11 mouse cellular contexts compared by ENCODE assay signal in genomic region chr13:59453582-59453981, GRCm38 (mm10).
DNase-seq lines count a peak whose midpoint lies in the region; ATAC-seq and TF ChIP-seq lines count a peak whose summit lies in the region.
"Had no signal": no experiment of that assay in that cellular context is flagged by ENCODE, and none has a peak within 500 bp of the region (broad histone marks: within the 10 kb centered on the region; RNA-seq: fewer than 3 reads in every experiment).

No protein-coding gene starts in this region.

- 70% methylated on average over 6 of the region's 6 CpGs for WGBS in forebrain, embryonic 13.5 days
- 64% methylated on average over 6 of the region's 6 CpGs for WGBS in forebrain, postnatal 0 days
- WGBS in liver, adult 2 months, result 24% methylated on average over 6 of the region's 6 CpGs

- peak overlapping the region; percentile 31; the same call in 1 of the 2 replicates for H3K27ac ChIP-seq in forebrain, embryonic 13.5 days
- no peak overlapping the region for H3K27ac ChIP-seq in forebrain, postnatal 0 days (ENCODE audit: low read depth, low read length)
- H3K27ac ChIP-seq in liver, adult 2 months (replicated peaks; ENCODE audit: insufficient read depth, low read depth, low read length), result peak overlapping the region; percentile 87
- H3K27ac ChIP-seq: macrophage had no signal

- ATAC-seq in forebrain, embryonic 13.5 days, result no peak
- no peak for ATAC-seq in forebrain, postnatal 0 days

- 0 out of 2 replicates have a peak, but pooled peaks cover 5% of the 10 kb centered on the region for H3K4me1 ChIP-seq in forebrain, embryonic 13.5 days
- H3K4me1 ChIP-seq in forebrain, postnatal 0 days (ENCODE audit: insufficient read depth), result 0 out of 2 replicates have a peak, but pooled peaks cover 5% of the 10 kb centered on the region
- H3K4me1 ChIP-seq in liver, adult 2 months (ENCODE audit: control insufficient read depth, insufficient read depth, low read length), result peaks cover 21% of the 10 kb centered on the region

- TF ChIP-seq CTCF in forebrain, postnatal 0 days (IDR thresholded peaks at IDR 0.05; ENCODE audit: low read depth), result no peak
- TF ChIP-seq CTCF in liver, adult 2 months (IDR thresholded peaks at IDR 0.05; ENCODE audit: low read depth, low read length), result no peak

- no peak overlapping the region for H3K9ac ChIP-seq in forebrain, embryonic 13.5 days
- no peak overlapping the region for H3K9ac ChIP-seq in forebrain, postnatal 0 days
- H3K9ac ChIP-seq in liver, adult 2 months (ENCODE audit: low read depth, low read length), result no peak overlapping the region

- no peaks in the 10 kb centered on the region for H3K79me2 ChIP-seq in liver, adult 2 months (ENCODE audit: control insufficient read depth, insufficient read depth, low read length)

- TF ChIP-seq POLR2A in liver, adult 2 months (IDR thresholded peaks at IDR 0.05; ENCODE audit: extremely low read depth, insufficient read depth, low read length), result no peak

- H3K27me3 ChIP-seq in forebrain, embryonic 13.5 days, result no peaks in the 10 kb centered on the region
- H3K27me3 ChIP-seq in forebrain, postnatal 0 days (ENCODE audit: insufficient read depth, low read length), result no peaks in the 10 kb centered on the region
- H3K27me3 ChIP-seq in liver, adult 2 months (ENCODE audit: control insufficient read depth, insufficient read depth, low read length), result no peaks in the 10 kb centered on the region

- 0 out of 2 replicates have a peak, but pooled peaks cover 10% of the 10 kb centered on the region for H3K36me3 ChIP-seq in forebrain, embryonic 13.5 days (ENCODE audit: poor library complexity, severe bottlenecking)
- peaks cover 17% of the 10 kb centered on the region; the same call in 1 of the 2 replicates for H3K36me3 ChIP-seq in forebrain, postnatal 0 days (ENCODE audit: insufficient read depth)
- no peaks in the 10 kb centered on the region for H3K36me3 ChIP-seq in liver, adult 2 months (ENCODE audit: control insufficient read depth, insufficient read depth, low read length)

- no peak overlapping the region for H3K4me3 ChIP-seq in forebrain, embryonic 13.5 days
- H3K4me3 ChIP-seq in forebrain, postnatal 0 days (ENCODE audit: low read depth, low read length), result no peak overlapping the region
- H3K4me3 ChIP-seq in liver, adult 2 months (ENCODE audit: insufficient read depth, low read depth, low read length), result no peak overlapping the region

- no peak overlapping the region for H3K4me2 ChIP-seq in forebrain, embryonic 13.5 days
- H3K4me2 ChIP-seq in forebrain, postnatal 0 days (ENCODE audit: low read depth), result no peak overlapping the region

- DNase-seq in forebrain, postnatal 0 days, result no peak
- DNase-seq in liver, adult 2 months (ENCODE audit: extremely low read depth, low read depth, low spot score), result no peak
- no peak for DNase-seq in liver
- peak; percentile 36 to 65 for DNase-seq in cerebellum, postnatal 14 days
- DNase-seq in kidney, postnatal 14 days, result peak; percentile 6
- DNase-seq in spleen, postnatal 4 days (ENCODE audit: low spot score in 2 of 2), result no peak
- no peak for DNase-seq in left cerebral cortex, postnatal 4 days
- DNase-seq: gastrocnemius, postnatal 36 days; retina, postnatal 1 day had no signal

- no peaks in the 10 kb centered on the region for H3K9me3 ChIP-seq in forebrain, embryonic 13.5 days (replicated peaks)
- H3K9me3 ChIP-seq in forebrain, postnatal 0 days (ENCODE audit: low read length), result no peaks in the 10 kb centered on the region

- intact Hi-C loops in left cerebral cortex, postnatal 4 days (cut with DNase I), result no loop called here

Comparison
In these comparisons a context has a peak if more than half of its experiments do, and no peak if none do; other contexts are left out.
1. DNase-seq: peak in cerebellum, postnatal 14 days (2 of 2) and kidney, postnatal 14 days (single experiment); none in forebrain, postnatal 0 days (single experiment), liver, adult 2 months (single experiment), liver (single experiment), spleen, postnatal 4 days (0 of 2) and left cerebral cortex, postnatal 4 days (single experiment).